Mouse (Mus musculus) small intestine, adult 2 months (tissue): ENCODE data around the gene Abcb9. TPM values are rescaled to one million over a fixed set of nuclear protein-coding genes. Genes with fewer than 3 reads are reported as not detected.

Source experiments
- H3K27ac ChIP-seq: fragments of 200-500 bp; 2 replicates; pipeline ENCODE4 v1.5.1; 2012; ENCODE audit warnings: low read depth, low read length, control low read depth, inconsistent platforms; ENCODE audit not compliant: insufficient read depth
- H3K27me3 ChIP-seq: fragments of 200-500 bp; 2 replicates; pipeline ENCODE4 v1.6.1; 2012; ENCODE audit warnings: mild to moderate bottlenecking, moderate library complexity, low read length, inconsistent platforms; ENCODE audit not compliant: control insufficient read depth, insufficient read depth
- H3K36me3 ChIP-seq: fragments of 200-500 bp; 2 replicates; pipeline ENCODE4 v1.6.1; 2012; ENCODE audit warnings: mild to moderate bottlenecking, low read length, control low read depth, inconsistent platforms; ENCODE audit not compliant: control insufficient read depth, insufficient read depth
- H3K4me1 ChIP-seq: fragments of 200-500 bp; 2 replicates; pipeline ENCODE4 v1.6.1; 2012; ENCODE audit warnings: low read length, inconsistent platforms, mixed read lengths; ENCODE audit not compliant: control insufficient read depth, insufficient read depth, insufficient read length
- H3K4me3 ChIP-seq: fragments of 200-500 bp; 2 replicates; pipeline ENCODE4 v1.5.1; 2012; ENCODE audit warnings: low read depth, mild to moderate bottlenecking, control low read depth, inconsistent platforms, low read length, moderate library complexity
- CTCF ChIP-seq: fragments of 200-500 bp; IDR thresholded peaks from 2 replicates; pipeline ENCODE4 v1.5.1; 2012; ENCODE audit warnings: low read depth, mild to moderate bottlenecking, control low read depth, inconsistent platforms, low read length, moderate library complexity, mixed read lengths; ENCODE audit not compliant: insufficient replicate concordance, insufficient read length; ENCODE audit errors: extremely low read depth
- POLR2A ChIP-seq: fragments of 200-500 bp; IDR thresholded peaks from 2 replicates; pipeline ENCODE4 v1.6.1; 2012; ENCODE audit warnings: low read depth, mild to moderate bottlenecking, control low read depth, inconsistent platforms, low read length, moderate library complexity
- WGBS: fragments of 180-500 bp; shearing (Covaris S2); methylation state at CpG from one replicate; pipeline ENCODE4 v1.1.7; 2018; 5-methylcytosine and 5-hydroxymethylcytosine counted together
- polyA plus RNA-seq: library from polyadenylated mRNA; depleted of rRNA; stranded (reverse); fragments of >200 nt; gene quantifications from 2 replicates; pipeline ENCODE4 v1.2.3, GENCODE M21; 2012

Abcb9 gene
- polyA plus RNA-seq, 1 experiment, result 21.2 TPM

DNA sequence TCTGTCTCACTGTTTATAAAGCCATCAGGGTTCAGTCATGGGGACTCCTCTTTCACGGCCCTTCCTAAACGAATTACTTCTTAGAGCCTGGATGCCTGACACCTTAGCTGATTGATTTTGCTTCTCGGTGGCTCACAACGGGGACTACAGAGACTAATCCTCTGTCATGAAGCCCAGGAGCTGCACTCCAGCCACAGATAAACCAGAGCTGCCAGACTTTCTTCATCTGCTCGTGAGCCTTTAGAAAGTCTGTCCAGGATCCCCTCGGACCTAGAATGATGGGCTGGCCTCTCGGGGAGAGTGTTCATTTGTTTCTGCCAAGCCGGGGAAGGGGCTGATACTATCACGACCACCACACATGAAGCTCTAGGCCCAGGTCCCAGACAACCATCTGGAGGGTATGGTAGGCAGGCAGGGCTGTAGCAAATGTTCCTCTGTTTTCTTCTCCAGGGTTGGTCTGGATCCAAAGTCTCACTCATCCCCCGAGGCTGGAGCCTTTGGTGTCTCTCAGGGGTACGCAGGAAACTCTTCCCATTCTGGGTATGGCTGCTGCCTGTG is 50.1 kb downstream of the Abcb9 start:
- no peaks in the 10 kb centered on the region for H3K27me3 ChIP-seq
- TF ChIP-seq CTCF (no peak), POLR2A (no peak)
- peaks cover 30% of the 10 kb centered on the region for H3K4me1 ChIP-seq
- H3K4me3 ChIP-seq, result no peak overlapping the region
- H3K27ac ChIP-seq, result no peak overlapping the region
- no peaks in the 10 kb centered on the region for H3K36me3 ChIP-seq
- 68% methylated on average over 11 of the region's 11 CpGs for WGBS

DNA sequence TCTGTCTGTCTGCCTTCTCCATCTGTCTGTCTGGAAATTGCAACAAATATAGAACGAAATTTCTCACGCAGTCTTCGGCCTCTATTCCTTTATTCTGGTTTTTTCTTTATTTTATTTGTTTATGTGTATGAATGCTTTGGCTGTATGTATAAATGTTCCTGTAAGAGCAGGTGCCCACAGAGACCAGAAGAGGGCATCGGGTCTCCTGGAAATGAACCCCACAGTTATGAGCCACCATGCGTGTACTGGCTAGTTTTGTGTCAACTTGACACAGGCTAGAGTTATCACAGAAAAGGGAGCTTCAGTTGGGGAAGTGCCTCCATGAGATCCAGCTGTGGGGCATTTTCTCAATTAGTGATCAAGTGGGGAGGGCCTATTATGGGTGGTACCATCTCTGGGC is 51.6 kb downstream of the Abcb9 start:
- H3K27ac ChIP-seq, result no peak overlapping the region
- TF ChIP-seq POLR2A (no peak), CTCF (no peak)
- WGBS, result 89% methylated on average over 5 of the region's 5 CpGs

DNA sequence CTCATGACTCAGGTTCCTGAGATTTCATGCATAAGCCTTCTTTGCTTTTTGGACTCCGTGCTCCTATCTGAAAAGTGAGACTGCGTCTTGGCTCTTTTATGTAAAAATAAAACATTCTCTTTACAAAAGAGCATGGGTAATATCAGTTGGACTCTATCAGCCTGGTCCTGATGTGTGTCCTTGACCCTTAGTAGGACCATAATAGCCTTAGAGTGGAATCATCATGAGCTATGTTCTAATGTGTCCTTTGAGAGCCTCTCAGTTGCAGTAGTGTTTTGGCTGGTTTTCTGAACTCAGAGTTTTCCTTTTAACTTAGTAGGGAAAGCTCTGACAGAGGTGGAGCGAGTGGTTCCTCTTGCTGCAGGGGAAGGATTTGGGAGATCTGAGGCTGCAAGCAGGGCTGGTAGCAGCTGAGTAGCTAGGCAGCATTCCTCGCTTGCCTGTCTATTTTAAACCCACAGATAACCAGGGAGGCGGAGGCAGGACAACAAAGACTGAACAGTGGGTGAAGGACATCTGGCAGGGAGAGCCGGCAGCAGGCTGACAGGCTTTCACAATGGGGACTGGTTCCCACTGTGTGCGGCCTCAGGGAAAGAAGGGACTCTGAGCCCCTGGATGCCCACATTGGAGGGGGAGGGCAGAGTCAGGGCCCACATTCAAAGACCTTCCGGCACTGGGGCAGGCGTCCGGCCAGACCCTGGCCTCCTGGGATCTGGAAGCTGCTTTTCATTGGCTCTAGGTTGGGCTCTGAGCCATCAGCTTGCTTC is 52.2 kb downstream of the Abcb9 start:
- no peak overlapping the region for H3K4me3 ChIP-seq
- H3K4me1 ChIP-seq, result peaks cover 19% of the 10 kb centered on the region; the same call in 1 of the 2 replicates
- 71% methylated on average over 10 of the region's 10 CpGs for WGBS
- TF ChIP-seq POLR2A, result no peak
- no peak for TF ChIP-seq CTCF
- H3K27ac ChIP-seq, result no peak overlapping the region
- no peaks in the 10 kb centered on the region for H3K27me3 ChIP-seq
- no peaks in the 10 kb centered on the region for H3K36me3 ChIP-seq

More for the DNA sequence above, 51.6 kb downstream of the Abcb9 start:
- peaks cover 19% of the 10 kb centered on the region; the same call in 1 of the 2 replicates for H3K4me1 ChIP-seq
- H3K27me3 ChIP-seq, result no peaks in the 10 kb centered on the region
- H3K36me3 ChIP-seq, result no peaks in the 10 kb centered on the region
- no peak overlapping the region for H3K4me3 ChIP-seq

DNA sequence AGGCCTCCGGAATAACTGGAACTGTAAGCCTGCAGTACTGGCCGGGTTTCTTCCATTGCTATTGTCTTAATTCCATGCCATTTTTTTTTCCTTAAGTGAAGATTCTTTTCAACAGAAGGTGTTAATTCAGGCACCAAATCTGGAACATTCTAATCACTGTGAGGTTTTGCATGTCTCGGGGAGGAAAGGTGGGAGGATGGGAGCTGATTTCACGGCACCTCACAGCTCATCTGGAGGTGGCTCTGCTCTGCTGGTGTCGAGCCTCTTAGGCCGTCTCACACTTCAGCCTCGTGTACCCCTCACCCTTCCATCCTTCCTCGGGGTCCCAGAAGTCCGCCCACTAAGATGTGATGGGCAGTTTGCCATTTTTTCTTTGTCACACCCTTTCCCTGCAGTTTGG is 54.5 kb downstream of the Abcb9 start:
- H3K27ac ChIP-seq, result no peak overlapping the region
- no peaks in the 10 kb centered on the region for H3K27me3 ChIP-seq
- TF ChIP-seq POLR2A (no peak), CTCF (no peak)
- no peaks in the 10 kb centered on the region for H3K36me3 ChIP-seq
- no peak overlapping the region for H3K4me3 ChIP-seq
- H3K4me1 ChIP-seq, result no peaks in the 10 kb centered on the region
- 75% methylated on average over 9 of the region's 9 CpGs for WGBS

DNA sequence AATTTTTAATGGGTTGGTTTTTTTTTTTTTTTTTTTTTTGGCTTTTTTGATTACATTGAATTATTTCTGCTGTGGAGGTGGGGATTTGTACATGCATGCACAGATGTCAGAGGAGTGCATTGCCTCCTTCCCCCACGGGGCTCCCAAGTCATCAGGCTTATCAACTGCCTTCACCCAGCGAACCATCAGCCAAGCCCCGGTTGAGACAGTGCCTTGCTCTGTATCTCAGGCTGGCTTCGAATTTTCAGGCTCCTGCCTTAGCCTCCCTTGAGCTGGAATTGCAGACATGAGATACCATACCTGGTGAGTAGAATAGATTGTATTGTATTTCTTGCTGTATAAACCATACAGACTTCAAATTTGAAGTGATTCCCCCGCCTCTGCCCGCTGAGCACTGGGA is 56.0 kb downstream of the Abcb9 start:
- H3K4me3 ChIP-seq, result no peak overlapping the region
- no peak for TF ChIP-seq POLR2A
- no peak for TF ChIP-seq CTCF
- WGBS, result 82% methylated on average over 6 of the region's 6 CpGs
- H3K27ac ChIP-seq, result no peak overlapping the region
- no peaks in the 10 kb centered on the region for H3K36me3 ChIP-seq
- H3K27me3 ChIP-seq, result no peaks in the 10 kb centered on the region
- H3K4me1 ChIP-seq, result peaks cover 4% of the 10 kb centered on the region; the same call in 1 of the 2 replicates

DNA sequence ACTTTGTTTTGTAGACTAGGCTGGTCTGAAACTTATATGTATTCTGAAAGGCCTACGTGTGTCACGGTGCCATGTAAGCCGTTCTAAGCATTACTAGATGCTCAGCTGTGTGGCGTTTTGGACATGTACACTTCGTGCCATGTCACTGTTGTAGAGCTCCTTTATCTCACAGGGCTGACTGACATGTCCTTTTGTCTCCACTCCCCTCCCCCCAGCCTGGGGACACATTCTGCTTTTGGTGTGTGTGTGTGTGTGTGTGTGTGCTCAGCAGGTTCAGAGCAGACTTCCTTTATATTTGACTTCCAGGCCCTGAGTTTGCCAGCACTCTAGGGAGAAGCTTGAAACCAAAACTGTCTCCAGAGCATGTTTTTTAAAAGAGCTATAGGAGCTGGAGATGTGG is 58.8 kb downstream of the Abcb9 start:
- TF ChIP-seq POLR2A, result no peak
- no peak for TF ChIP-seq CTCF
- 86% methylated on average over 5 of the region's 5 CpGs for WGBS
- H3K27ac ChIP-seq, result no peak overlapping the region
- H3K27me3 ChIP-seq, result no peaks in the 10 kb centered on the region
- no peaks in the 10 kb centered on the region for H3K36me3 ChIP-seq
- no peak overlapping the region for H3K4me3 ChIP-seq
- H3K4me1 ChIP-seq, result peaks cover 5% of the 10 kb centered on the region

DNA sequence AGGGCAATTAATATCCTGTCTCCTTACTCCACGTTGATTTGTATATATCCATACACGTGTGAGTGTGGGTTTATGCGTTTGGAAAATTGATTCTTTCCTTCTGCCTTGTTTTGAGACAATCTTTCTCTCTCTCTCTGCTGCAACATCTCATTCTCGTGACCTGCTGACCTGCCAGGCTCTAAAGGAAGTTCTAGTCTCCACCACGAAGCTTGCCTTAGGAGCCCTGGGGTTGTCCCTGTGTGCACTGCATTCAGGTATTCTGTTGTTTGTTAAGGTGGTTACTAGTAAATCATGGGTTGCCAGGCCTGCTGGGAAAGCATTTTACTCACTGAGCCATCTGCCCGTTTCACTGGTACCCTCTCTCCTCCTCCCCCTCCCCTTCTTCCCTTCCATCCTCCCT is 59.3 kb downstream of the Abcb9 start:
- Histone ChIP-seq H3K4me1 (peaks cover 5% of the 10 kb centered on the region), H3K27me3 (no peaks in the 10 kb centered on the region), H3K36me3 (no peaks in the 10 kb centered on the region), H3K4me3 (no peak overlapping the region), H3K27ac (no peak overlapping the region)
- WGBS, result 62% methylated on average over 6 of the region's 6 CpGs
- TF ChIP-seq POLR2A, result no peak
